Mouse (Mus musculus) frontal cortex, adult (tissue): ENCODE data around the gene Defb48.

ENCODE experiments used
- ATAC-seq: cut with Nextera tagmentation; 2 replicates; pipeline ENCODE4 v1.9.2; 2017; ENCODE audit warnings: mild to moderate bottlenecking, moderate library complexity, mixed read lengths; ENCODE audit not compliant: low TSS enrichment

Gene Defb48

DNA sequence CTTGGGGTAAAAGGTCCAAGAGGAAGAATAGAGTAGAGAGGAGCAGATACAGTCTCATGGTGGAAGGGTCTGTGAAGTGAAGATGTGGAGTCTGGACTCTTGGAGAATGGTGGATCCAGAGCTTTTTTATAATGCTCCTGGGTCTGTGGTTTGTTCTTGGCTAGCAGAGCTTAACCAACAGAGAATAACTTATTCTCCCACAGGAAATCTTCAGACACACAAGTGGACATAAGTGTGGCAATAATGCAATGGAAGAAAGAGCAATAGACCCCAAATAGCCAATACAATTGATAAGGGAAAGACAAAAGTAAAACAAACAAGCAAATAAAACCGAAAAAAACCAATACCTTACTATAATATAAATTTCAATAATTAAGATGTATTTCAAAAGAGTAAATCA is at the start of gene Defb48:
Defb48 (minus strand) TSS at position 101 of the 400 bp plus-strand sequence.
- ATAC-seq: no peak

DNA sequence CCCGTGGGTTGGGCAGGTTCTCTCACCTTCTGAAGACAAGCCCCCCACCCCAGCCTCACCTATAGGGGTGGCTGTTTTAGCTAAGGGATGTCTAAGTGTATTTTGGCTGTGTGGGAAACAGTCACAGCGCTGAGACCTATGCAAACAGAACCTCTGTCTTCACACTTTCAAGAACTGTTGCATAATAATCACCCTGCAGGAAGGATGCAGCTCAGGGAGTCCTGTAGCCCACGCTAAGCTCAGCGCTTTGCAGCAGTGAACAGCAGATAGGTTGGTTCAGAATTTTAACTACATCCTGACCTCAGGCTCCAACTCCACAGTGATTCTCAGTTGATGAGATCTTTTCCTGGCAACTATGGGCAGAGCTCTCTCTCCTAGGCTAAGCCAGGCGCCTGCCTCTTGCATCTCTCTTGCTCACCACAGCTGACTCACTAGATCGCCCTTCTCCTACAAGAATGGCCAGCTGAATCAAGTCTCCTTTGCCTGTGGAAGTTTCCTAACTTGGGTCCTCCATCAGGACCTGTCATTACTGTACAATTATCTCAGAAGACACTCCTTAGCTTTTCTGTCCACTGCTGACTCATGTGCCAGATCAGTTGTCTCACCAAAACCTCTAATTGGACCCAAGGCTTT is 36.3 kb upstream of the Defb48 start:
- ATAC-seq: peak; percentile 96

DNA sequence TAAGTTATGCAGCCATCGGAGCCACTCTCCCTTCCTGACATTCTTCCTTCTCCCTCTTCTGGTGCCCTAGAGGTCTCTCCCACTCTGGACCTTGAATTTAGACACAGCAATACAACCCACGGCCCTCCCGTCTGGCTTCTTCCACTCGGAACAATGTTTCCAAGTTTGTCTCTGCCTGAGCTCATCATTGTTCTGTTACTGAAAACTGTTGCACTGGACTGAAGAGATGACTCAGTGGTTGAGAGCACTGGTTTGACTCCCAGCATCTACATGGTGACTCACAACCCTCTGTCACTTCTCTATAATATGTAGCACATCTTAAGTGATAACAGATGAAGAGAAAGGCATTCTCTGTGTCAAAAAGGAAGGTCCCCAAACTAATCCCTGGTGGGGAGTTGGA is 30.4 kb upstream of the Defb48 start:
- peak; percentile 93 for ATAC-seq

DNA sequence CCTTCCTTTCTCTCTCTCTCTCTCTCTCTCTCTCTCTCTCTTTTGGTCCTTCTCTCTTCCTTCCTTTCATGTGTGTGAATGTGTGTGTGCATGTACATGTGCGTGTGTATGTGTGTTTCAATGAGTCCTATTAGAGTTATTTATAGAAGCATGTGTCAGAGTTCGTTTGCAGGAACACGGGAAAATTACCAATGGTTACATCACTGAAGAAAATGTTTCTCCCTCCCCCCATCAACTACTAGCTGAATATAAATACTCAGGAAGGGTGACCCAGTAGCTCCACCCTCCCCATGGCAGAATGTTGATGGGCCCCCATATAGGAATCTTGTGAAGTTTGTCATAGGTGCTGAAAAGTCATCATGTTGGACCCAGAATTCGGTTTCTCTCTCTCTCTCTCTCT is 28.8 kb upstream of the Defb48 start:
- ATAC-seq: no peak

DNA sequence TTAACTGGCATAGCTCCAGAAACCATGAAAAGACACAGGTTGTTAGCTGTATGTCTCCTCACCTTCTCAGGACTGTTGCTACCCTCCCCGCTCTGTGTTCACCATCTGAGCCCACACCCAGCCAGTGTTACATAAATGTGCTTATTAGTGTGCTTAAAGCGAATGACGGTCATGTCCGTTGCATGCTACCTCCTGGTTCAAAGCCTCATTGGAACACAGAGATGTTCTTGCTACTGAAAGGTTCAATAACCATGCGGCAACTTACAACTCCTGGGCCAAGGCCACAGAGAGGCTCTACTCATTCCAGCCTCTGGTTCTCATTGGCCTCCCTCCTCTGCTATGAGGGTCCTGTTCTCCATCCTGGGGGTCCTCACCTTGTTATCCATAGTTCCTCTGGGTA is 27.2 kb upstream of the Defb48 start, which contains the start of gene Defb43:
Defb43 (plus strand) TSS at position 301 of the 400 bp plus-strand sequence.
- ATAC-seq: no peak

DNA sequence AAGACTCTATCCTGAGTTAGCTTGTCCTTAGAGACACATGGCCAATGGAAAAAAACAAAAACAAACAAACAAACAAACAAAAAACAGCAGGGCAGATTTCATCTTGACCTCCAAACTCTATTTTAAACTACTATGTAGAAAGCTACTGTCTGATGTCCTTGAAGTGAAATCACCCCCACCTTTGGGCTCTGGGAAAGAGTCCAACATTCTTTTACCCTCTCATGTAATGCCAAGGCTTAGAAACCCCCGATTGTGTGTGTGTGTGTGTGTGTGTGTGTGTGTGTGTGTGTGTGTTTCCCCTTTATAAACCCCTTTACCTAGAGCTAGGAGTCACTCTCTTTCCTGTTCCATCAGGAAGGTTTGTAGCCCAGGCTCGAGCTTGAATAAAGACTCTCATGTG is 18.3 kb upstream of the Defb48 start:
- ATAC-seq: no peak

DNA sequence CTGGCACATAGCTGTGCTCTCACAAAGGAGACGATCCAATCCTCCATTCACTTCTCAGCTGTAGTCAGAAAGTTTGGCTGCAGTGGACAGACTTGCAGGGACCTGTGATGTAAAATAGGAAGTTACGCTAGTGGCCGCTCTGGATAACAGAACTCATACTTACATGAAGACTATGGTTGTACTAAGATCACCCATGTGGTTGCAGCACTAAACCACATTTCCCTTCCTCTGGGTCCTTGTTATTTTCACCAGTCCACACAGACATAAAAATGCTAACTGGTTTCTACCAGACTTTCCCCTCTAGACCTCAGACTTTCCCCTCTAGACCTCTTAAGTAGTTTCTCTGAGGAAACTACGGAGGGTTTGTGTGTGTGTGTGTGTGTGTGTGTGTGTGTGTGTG is 14.7 kb upstream of the Defb48 start:
- no peak for ATAC-seq

DNA sequence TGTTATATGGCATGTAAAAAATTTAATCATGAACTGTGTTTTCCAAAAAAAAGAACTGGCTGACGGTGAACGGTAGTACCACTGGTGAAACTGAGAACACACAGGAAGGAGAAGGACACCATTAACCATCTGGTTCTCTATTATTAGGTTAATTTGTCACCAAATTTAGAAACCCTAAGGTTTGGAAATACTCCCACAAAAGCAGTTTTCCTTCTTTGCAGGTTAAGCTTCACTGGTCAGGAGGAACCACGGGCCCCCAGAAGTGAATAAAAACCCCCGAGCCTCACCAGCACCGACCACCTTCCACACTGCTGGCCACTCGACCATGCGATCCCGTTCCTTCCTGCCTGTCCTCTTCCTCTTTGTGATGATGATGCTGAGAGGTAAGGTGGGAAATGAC is 13.5 kb upstream of the Defb48 start, which contains the start of gene Defb47:
Defb47 (plus strand) TSS at position 301 of the 400 bp plus-strand sequence.
- no peak for ATAC-seq

DNA sequence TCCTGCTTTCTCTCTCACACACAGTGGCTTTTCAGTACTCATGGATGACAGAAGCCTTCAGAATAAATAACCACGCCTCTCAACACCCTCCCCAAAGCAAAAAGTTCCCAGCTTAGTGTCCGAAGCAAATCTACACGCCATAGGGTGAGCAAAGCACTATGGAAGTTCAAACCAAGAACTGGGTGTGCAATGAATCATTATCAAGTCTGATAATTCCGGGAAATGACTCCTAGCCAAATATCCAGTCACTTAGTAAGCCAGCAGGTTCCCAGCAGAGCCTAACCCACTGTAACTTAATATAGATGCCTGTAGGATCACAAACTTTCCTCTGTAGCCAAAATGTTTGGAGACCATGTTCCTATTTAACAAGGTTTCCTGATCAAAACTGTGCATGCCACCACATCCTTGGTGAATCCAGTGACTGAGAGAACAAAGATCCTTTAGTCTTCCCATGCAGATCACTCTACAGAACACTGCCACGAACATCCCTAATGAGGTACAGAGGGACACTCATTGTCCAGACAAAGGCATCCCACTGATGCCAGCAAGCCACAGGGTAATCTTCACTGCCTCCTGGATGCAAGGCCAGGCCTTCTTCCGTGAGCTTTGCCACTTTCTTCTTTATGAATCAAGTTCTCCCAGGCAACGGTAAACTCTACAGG is 7.7 kb upstream of the Defb48 start:
- no peak for ATAC-seq

DNA sequence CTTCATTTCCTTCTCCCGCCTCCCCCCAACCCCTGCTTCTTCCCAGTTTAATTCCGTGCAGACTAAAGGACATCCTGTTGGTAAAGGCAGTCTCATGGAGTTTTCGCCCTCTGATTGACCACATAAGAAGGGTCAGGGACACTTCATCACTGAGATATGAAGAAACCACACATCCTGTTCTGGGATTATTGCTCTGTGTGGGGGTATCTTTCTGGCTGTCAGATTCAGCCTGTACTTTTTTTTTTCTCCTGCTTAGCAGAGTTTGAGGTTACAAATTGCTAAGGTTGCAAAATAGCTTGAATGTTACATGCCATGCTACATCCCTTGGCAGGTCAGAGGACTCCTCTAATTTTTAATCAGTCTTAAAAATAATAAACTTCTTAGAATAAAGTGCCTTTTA is 7.0 kb upstream of the Defb48 start:
- no peak for ATAC-seq

DNA sequence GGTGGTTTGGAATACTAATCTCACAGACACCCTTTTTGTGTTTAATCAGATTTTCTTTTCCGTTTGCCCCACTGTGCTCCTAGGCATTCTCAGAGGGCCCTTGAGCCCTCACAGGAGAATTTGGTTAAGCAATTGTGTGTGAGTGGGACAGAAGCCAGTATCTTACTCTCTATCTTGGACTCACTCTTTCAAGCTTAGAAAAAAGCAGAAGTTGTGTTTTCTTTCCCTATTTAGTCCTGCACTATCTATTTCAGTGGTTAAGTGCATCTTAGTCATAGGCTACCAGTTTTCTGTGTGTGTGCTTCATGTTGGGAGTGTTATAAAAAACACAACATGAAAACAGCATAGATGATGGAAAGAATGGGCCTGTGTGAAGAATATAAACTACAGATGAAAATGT is 4.5 kb downstream of the Defb48 start:
- no peak for ATAC-seq

DNA sequence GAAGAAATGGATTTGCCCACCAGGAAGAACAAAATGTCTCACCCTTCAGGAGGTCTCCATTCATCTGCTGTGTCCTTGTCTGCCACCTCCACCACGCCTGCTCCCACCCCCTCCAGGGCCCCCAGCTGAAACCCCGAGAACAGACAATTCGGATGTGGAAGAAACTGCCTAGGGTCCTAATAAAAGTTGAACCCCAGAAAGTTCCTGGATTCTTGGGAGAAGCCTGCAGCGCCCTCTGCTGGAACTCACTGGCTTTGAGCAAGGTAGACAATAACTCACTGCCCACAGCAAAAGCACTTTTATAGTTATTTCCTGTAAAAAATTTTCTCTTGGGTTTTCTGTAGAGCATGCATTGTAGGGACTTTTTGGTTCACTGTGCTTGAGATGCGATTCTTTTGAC is 9.3 kb downstream of the Defb48 start:
- ATAC-seq: no peak

DNA sequence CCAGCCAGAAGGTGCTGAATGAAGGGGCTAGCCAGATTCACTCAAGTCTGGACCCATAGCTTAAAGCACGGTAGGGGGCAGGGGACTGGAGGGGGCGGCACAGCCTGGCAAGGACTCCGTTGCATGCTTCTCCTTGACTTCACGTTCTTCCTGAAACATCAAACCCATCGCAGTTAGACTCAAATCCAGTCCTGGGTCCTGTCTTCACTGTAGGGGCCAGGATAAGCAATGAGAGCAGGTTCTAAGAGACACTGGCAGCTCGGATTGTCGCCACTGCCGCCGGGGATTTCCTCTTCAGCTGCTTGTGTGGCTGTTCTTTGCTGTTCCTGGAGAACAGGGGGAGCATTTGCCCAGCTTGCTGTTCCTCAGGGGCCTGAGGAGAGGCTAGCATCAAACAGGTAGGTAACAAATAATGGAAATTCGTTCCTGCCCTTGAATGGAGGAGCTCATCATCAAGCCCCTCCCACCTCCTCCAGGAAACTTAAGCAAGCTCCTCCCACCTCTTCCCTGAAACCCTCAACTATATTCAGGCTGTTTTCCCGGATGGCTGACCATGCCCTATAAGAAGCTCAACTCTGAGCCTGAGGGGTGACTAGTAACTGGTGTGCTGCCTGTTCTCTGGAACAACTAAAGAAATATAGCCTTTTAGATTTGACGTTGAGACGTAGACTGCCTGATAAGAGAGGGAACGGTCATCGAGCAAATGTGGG is 18.3 kb downstream of the Defb48 start:
- ATAC-seq: peak; percentile 50; the same call in 1 of the 2 replicates

DNA sequence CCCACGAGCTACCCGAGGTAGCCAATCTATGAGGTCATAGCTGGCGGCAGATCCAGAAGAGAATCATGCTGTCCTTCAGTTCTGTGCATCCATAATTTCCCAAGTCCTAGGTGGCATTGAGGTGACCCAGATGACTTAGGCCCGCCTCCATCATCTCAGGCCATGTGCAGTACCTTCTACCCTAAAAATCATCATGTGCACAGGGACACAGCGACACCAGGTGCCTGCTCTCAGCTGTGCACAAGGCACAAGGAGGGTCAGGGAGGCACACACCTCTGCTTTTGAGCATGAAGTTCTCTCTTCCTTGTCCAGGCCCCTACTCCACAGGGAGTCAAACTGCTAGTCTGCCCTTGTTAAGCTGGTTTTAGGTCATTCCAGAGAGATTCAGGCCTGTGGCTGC is 19.0 kb downstream of the Defb48 start:
- no peak for ATAC-seq

DNA sequence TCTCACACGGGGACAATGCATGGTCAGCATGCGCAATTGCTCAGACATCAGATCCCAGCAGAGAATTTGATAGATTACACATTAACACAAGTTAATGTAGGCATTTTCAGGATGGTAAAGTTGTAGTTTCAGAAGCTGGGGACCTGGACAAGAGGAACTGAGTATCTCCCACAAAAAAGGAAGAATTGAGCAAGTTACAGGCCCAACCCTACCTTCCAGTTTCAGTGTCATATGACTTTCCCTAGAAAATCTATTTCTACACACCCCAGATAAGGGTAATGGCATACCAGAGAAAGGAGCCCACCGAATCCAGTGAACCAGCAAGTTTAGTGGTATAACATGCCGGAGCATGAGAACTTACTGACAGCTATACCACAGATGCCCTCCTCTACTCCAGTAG is 20.7 kb downstream of the Defb48 start:
- no peak for ATAC-seq

DNA sequence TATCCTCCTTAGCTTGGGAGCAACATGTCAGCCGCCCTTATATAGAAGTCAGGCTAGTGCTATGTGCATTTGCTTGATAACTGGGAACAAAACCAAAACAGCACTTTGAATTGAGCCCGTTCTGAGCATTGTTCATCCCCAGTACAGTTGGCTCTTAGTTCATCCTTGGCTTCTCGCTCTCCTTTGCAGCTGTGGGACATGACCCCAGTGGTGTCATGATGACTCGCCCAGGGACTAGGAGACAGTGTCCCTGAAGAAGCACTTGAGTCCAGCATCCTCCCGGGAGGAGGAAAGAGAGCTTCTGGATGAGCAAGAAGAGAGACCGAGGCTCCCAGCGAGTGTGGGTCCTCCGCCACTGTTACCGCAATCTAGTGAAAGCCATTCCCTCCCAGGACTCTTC is 28.2 kb downstream of the Defb48 start:
- no peak for ATAC-seq

DNA sequence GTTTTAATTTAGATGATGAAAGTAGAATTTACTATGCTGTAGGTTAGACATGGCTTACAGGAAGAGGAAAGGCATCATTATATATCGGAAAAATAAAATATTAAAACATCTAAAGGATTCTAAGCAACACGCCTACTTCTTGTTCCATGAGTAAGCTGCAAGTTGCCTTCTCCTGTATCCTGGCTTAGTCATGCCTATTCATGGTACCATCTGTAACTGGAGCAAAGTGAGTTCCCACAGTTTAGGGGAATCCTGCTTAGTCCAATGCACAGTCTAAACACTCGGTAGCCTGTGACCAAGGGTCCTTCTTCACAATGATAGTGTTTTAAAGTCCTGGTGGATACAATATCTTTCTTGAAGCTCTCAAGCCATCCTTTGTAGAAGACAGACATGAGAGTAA is 37.5 kb downstream of the Defb48 start:
- ATAC-seq: peak; percentile 73; the same call in 1 of the 2 replicates

DNA sequence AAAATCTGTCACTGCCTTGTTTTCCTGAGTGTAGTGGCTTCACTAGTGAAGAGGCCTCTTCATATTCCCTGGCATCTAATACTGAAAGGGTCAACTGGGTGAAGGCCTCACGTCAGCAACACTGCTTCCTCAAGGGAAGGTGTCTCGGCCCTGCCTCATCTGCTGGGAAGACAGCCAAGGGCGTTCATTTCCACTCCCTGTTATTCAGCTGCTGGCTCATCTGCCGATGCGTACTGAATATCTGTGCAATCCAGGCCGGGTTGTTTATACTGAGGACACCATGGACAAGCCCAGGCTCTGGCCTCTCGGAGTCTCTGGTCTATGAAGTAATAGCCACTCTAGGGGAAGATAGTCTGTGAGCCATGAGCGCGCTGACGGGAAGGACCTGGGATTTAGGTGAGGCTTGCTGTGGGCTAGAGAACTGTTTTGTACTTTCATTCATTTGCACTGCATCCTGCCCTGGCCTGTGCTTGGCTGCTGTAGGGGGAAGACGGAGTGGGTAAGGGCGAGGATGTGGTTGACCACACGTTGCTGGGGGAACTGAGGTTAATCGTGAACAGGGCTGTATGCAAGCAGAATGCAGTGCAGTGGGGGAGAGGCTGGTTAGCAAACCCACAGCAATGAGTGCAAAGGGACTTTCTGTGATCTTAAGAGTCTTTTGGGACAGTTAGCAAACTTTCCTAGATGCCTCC is 43.8 kb downstream of the Defb48 start:
- no peak for ATAC-seq

DNA sequence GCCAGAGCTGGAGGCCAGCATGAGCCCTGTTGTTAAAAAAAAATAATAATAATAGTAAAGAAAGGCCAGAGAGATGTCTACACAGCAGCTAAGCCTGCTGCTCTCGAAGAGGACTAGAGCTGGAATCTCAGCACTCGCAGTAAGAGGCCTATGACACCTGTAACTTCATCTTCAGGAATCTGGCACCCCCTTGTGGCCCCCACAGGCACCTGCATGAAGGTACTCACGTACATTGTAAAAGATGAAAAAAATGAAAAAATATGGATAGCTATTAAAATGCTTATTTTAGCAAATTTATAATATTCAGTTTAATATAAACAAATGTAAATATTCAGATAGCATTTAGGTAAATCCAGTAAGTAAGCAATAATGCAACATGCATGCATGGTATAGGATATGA is 44.9 kb downstream of the Defb48 start:
- no peak for ATAC-seq

DNA sequence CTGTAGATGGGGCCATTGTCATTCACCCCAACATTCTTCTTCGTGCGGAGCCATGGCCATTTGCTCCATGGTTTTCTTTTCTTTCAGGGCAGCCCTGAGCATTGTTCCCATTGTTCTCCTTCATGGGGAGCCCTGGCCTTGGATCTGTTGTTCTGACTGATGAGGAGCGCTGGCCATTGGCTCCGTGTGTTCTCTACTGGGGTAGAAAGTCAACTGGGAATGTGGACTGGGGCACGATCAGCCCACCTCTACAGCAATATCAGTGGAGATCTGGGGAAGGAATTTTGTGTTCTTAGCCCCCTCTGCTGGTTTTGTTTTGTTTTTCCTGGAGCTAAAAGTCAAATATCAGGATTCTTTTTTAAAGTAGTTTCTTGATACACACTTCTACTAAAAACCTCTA is 46.6 kb downstream of the Defb48 start:
- ATAC-seq: peak; percentile 38; the same call in 1 of the 2 replicates

DNA sequence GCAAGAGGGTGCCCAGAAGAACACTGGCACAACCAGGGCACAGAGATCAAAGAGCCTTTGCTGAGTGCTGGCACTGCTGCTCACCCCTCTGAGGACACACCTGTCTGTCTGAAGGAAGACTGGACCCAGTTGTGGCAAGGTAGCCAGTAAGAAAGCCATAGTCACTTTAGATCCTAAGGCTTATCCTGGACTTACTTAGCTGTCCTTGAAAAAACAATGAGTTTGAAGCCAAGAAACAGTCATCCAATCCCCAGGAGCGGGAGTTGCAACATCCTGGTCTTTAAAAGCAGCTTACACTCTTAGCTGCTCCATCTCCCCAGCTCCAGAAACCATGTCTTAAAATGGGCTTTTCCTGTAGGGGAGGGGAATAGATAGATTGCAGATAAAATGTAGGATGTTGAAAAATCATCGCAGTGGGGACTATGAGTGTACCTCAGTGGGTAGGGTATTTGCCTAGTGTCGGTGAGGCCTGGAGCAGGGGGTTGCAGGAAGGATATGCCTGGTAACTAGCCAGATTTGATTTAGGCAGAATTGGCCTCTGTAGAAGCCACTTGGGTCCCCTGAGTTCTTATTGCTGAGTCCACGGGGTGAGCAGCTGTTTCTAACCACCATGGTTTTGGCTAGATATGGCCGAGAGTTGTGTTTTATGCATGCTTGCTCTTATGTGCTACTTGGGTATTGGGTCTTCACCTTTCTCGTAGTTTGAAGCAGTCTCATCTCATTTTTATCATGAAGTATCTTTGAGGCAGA is 47.5 kb downstream of the Defb48 start:
- no peak for ATAC-seq

DNA sequence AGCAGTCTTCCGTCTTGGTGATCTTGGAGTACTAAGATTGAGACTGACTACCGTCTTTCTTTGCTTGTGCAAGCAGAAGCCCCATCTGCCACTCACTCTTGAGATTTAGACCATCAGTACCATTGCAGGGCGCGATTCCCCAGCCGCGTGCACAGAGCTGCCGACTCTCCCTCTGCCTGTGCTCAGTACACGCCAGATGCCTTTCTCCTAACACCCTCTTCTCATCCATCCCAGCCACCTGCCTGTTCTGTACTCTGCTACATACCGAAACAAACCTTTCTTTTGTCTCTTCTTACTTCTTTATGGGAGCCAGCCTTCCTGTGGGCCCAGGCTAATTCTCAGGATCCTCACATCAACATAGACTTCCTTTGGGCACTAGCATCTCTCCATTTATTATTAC is 48.9 kb downstream of the Defb48 start:
- ATAC-seq: peak; percentile 75
